Mouse (Mus musculus) neural tube, embryonic 13.5 days (tissue): Measurements from ENCODE around the gene Prkn. TPM values are rescaled to one million over a fixed set of nuclear protein-coding genes. Genes with fewer than 3 reads are reported as not detected.

ENCODE experiments used
- ATAC-seq: fragments of 200-750 bp; cut with Nextera tagmentation; 2 replicates; pipeline ENCODE4 v1.8.0; 2017; ENCODE audit warnings: low read depth, mild to moderate bottlenecking, moderate TSS enrichment, moderate library complexity
- H3K27ac ChIP-seq: fragments of 300-500 bp; sonication (generic); replicated peaks from 2 replicates; pipeline ENCODE4 v1.5.1; 2015; ENCODE audit warnings: moderate library complexity, mild to moderate bottlenecking, inconsistent platforms
- H3K27me3 ChIP-seq: fragments of 300-500 bp; sonication (generic); 2 replicates; pipeline ENCODE4 v1.6.1; 2015; ENCODE audit warnings: mild to moderate bottlenecking, inconsistent platforms
- H3K36me3 ChIP-seq: fragments of 300-500 bp; sonication (generic); 2 replicates; pipeline ENCODE4 v1.6.1; 2015; ENCODE audit warnings: mild to moderate bottlenecking, inconsistent platforms
- H3K4me1 ChIP-seq: fragments of 300-500 bp; sonication (generic); replicated peaks from 2 replicates; pipeline ENCODE4 v1.6.1; 2015; ENCODE audit warnings: inconsistent platforms
- H3K4me2 ChIP-seq: fragments of 300-500 bp; sonication (generic); 2 replicates; pipeline ENCODE4 v1.6.1; 2015; ENCODE audit warnings: inconsistent platforms, mild to moderate bottlenecking, moderate library complexity
- H3K4me3 ChIP-seq: fragments of 300-500 bp; sonication (generic); 2 replicates; pipeline ENCODE4 v1.5.1; 2015; ENCODE audit warnings: mild to moderate bottlenecking, inconsistent platforms
- H3K9ac ChIP-seq: fragments of 300-500 bp; sonication (generic); 2 replicates; pipeline ENCODE4 v1.6.1; 2015; ENCODE audit warnings: moderate library complexity, mild to moderate bottlenecking, inconsistent platforms
- H3K9me3 ChIP-seq: fragments of 300-500 bp; sonication (generic); 2 replicates; pipeline ENCODE4 v1.6.1; 2016; ENCODE audit warnings: inconsistent platforms
- WGBS: fragments of 180-500 bp; shearing (Covaris S2); methylation state at CpG from one replicate; pipeline ENCODE4 v1.1.7; 2015; 5-methylcytosine and 5-hydroxymethylcytosine counted together
- polyA plus RNA-seq: library from polyadenylated mRNA; unstranded; fragments of >200 nt; fragmentation: Nextera tagmentation; extraction: Ambion mirVana; gene quantifications from 2 replicates; pipeline ENCODE4 v1.2.1, GENCODE M21; 2015

The Prkn gene
- polyA plus RNA-seq, 1 experiment from 2014 or later = 3.6 TPM

GRCm38 (mm10) chr17:12094827-12095590 lies 1254.8 kb downstream of the Prkn start:
- Histone ChIP-seq H3K27ac (no peak overlapping the region), H3K4me2 (no peak overlapping the region), H3K9ac (no peak overlapping the region), H3K4me3 (no peak overlapping the region), H3K27me3 (no peaks in the 10 kb centered on the region), H3K36me3 (no peaks in the 10 kb centered on the region), H3K4me1 (0 out of 2 replicates have a peak, but pooled peaks cover 6% of the 10 kb centered on the region), H3K9me3 (0 out of 2 replicates have a peak, but pooled peaks cover 5% of the 10 kb centered on the region)
- ATAC-seq = no peak
- 86% methylated on average over 9 of the region's 9 CpGs for WGBS

GRCm38 (mm10) chr17:12099415-12099814 lies 1259.2 kb downstream of the Prkn start:
- H3K4me1 ChIP-seq = no peaks in the 10 kb centered on the region
- no peak overlapping the region for H3K4me3 ChIP-seq
- H3K27ac ChIP-seq = no peak overlapping the region
- no peak overlapping the region for H3K9ac ChIP-seq
- no peak for ATAC-seq
- H3K36me3 ChIP-seq = no peaks in the 10 kb centered on the region
- no peaks in the 10 kb centered on the region for H3K27me3 ChIP-seq
- 0 out of 2 replicates have a peak, but pooled peaks cover 7% of the 10 kb centered on the region for H3K9me3 ChIP-seq
- H3K4me2 ChIP-seq = no peak overlapping the region

DNA sequence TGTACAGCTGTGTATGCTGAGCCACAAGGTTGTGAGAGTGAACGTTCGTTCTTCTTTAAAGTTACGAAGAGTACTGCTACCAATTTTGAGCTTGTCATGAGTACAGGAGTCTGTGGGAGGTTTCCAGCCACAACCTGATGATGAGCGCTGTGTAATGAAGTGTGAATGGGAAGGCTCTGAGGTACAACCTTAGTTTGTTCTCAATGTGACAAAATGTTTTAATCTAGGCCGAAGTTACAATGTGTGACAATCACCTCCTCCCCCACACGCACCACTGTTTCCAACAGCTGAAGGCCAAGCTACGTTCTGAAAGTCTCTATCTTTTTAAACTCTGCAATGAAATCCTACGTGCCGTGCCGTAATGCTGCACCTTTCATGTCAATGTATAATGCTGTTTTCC lies 1262.1 kb downstream of the Prkn start:
- no peak overlapping the region for H3K4me2 ChIP-seq
- no peaks in the 10 kb centered on the region for H3K36me3 ChIP-seq
- H3K9ac ChIP-seq = no peak overlapping the region
- no peak overlapping the region for H3K4me3 ChIP-seq
- 0 out of 2 replicates have a peak, but pooled peaks cover 7% of the 10 kb centered on the region for H3K9me3 ChIP-seq
- 94% methylated on average over 10 of the region's 10 CpGs for WGBS
- H3K27me3 ChIP-seq = no peaks in the 10 kb centered on the region
- H3K4me1 ChIP-seq = no peaks in the 10 kb centered on the region
- no peak overlapping the region for H3K27ac ChIP-seq
- ATAC-seq = no peak

GRCm38 (mm10) chr17:12103781-12104180 lies 1263.6 kb downstream of the Prkn start:
- WGBS = 81% methylated on average over 6 of the region's 6 CpGs
- Histone ChIP-seq H3K4me2 (no peak overlapping the region), H3K9me3 (0 out of 2 replicates have a peak, but pooled peaks cover 7% of the 10 kb centered on the region), H3K27me3 (no peaks in the 10 kb centered on the region), H3K4me3 (no peak overlapping the region), H3K4me1 (no peaks in the 10 kb centered on the region), H3K9ac (no peak overlapping the region), H3K36me3 (no peaks in the 10 kb centered on the region), H3K27ac (no peak overlapping the region)
- no peak for ATAC-seq

GRCm38 (mm10) chr17:12104245-12104644 lies 1264.1 kb downstream of the Prkn start:
- H3K4me3 ChIP-seq = no peak overlapping the region
- H3K9ac ChIP-seq = no peak overlapping the region
- H3K9me3 ChIP-seq = 0 out of 2 replicates have a peak, but pooled peaks cover 7% of the 10 kb centered on the region
- no peaks in the 10 kb centered on the region for H3K4me1 ChIP-seq
- H3K4me2 ChIP-seq = no peak overlapping the region
- no peaks in the 10 kb centered on the region for H3K27me3 ChIP-seq
- H3K36me3 ChIP-seq = no peaks in the 10 kb centered on the region
- no peak overlapping the region for H3K27ac ChIP-seq
- no peak for ATAC-seq
- WGBS = 87% methylated on average over 7 of the region's 7 CpGs

- no peak for ATAC-seq
- Histone ChIP-seq H3K27ac (no peak overlapping the region), H3K4me2 (no peak overlapping the region), H3K4me1 (no peaks in the 10 kb centered on the region), H3K9ac (no peak overlapping the region), H3K36me3 (no peaks in the 10 kb centered on the region), H3K9me3 (0 out of 2 replicates have a peak, but pooled peaks cover 6% of the 10 kb centered on the region), H3K4me3 (no peak overlapping the region), H3K27me3 (no peaks in the 10 kb centered on the region)
- WGBS = 88% methylated on average over 6 of the region's 6 CpGs
Measured at GRCm38 (mm10) chr17:12104690-12105089, 1264.5 kb downstream of the Prkn start.

- Histone ChIP-seq H3K27me3 (no peaks in the 10 kb centered on the region), H3K36me3 (no peaks in the 10 kb centered on the region), H3K27ac (no peak overlapping the region), H3K4me3 (no peak overlapping the region), H3K9me3 (no peaks in the 10 kb centered on the region), H3K9ac (no peak overlapping the region), H3K4me1 (no peaks in the 10 kb centered on the region), H3K4me2 (no peak overlapping the region)
- ATAC-seq = no peak
- 32% methylated on average over 4 of the region's 4 CpGs for WGBS
Measured at GRCm38 (mm10) chr17:12106255-12106654, 1266.1 kb downstream of the Prkn start.

Other genes with a start within 250 kb of the Prkn start
- gene Pacrg, start 73 bp upstream of the Prkn start, polyA plus RNA-seq = 11.5 and 14.2 TPM in 2 replicates